Comparison of ENCODE assay signal across 24 mouse cellular contexts in the genomic region with DNA sequence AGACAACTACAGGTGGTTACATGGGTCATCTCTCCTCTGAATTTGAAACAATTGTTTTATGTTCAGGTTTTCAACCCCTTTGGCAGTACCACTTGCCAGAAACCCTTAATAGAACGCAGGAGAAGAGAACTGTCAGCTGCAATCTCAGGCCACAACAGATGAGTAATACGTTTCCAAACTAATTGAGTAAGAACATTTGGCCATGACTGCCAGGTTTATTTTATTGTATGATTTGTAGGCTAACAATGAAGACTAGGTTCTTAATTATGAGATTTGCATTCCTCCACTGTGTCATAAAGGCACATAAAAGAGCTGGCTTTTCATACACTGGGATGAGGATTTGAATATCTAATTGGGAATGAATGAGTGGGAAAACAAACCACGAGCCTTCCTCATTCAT.
"Had no signal": no experiment of that assay in that cellular context is flagged by ENCODE, and none has a peak within 500 bp of the region (broad histone marks: within the 10 kb centered on the region; RNA-seq: fewer than 3 reads in every experiment).

No protein-coding gene starts in this region.

- H3K9me3 ChIP-seq: heart, embryonic 15.5 days; hindbrain, embryonic 13.5 days; hindbrain, embryonic 15.5 days; limb, embryonic 10.5 days; limb, embryonic 12.5 days; liver, embryonic 13.5 days; liver, embryonic 15.5 days had no signal

- H3K9ac ChIP-seq: heart, embryonic 13.5 days; heart, embryonic 15.5 days; hindbrain, embryonic 13.5 days; hindbrain, embryonic 15.5 days; limb, embryonic 12.5 days; liver, embryonic 13.5 days; liver, embryonic 15.5 days; liver, postnatal 0 days had no signal

- H3K4me3 ChIP-seq: heart, adult 2 months; heart, embryonic 13.5 days; heart, embryonic 15.5 days; hindbrain, embryonic 13.5 days; hindbrain, embryonic 15.5 days; limb, embryonic 10.5 days; limb, embryonic 12.5 days; liver, embryonic 13.5 days; liver, embryonic 15.5 days had no signal

- H3K4me2 ChIP-seq: heart, embryonic 11.5 days; heart, embryonic 13.5 days; heart, embryonic 15.5 days; hindbrain, embryonic 13.5 days; hindbrain, embryonic 15.5 days; limb, embryonic 12.5 days; liver, embryonic 11.5 days; liver, embryonic 13.5 days; liver, embryonic 15.5 days had no signal

- H3K27me3 ChIP-seq: heart, embryonic 13.5 days; heart, embryonic 15.5 days; hindbrain, embryonic 13.5 days; hindbrain, embryonic 15.5 days; limb, embryonic 12.5 days; liver, embryonic 13.5 days; liver, embryonic 15.5 days had no signal

- H3K36me3 ChIP-seq: heart, embryonic 13.5 days; heart, embryonic 15.5 days; hindbrain, embryonic 13.5 days; hindbrain, embryonic 15.5 days; limb, embryonic 10.5 days; limb, embryonic 12.5 days; liver, embryonic 13.5 days; liver, embryonic 15.5 days had no signal

- H3K4me1 ChIP-seq: heart, embryonic 13.5 days; heart, embryonic 15.5 days; hindbrain, embryonic 13.5 days; hindbrain, embryonic 15.5 days; limb, embryonic 10.5 days; limb, embryonic 12.5 days; liver, embryonic 13.5 days; liver, embryonic 15.5 days had no signal

- DNase-seq: gastrocnemius, postnatal 10 days; gastrocnemius, postnatal 25 days; heart, adult 2 months; heart, postnatal 14 days; heart, postnatal 36 days; kidney, adult 11 months; kidney, adult 8-10 months; kidney, postnatal 14 days; kidney, postnatal 36 days; layer of hippocampus, postnatal 36 days; liver; liver, embryonic 13.5 days; liver, postnatal 0 days had no signal

- H3K27ac ChIP-seq: heart, adult 2 months; heart, embryonic 13.5 days; heart, embryonic 15.5 days; hindbrain, embryonic 13.5 days; hindbrain, embryonic 15.5 days; hindbrain, postnatal 0 days; limb, embryonic 10.5 days; limb, embryonic 12.5 days; liver, embryonic 13.5 days; liver, embryonic 15.5 days had no signal

- ATAC-seq: intestine, embryonic 16.5 days; liver, postnatal 0 days had no signal
